In genomic region chr7:13036806-13037205, GRCm38 (mm10) we compare ENCODE assay signal across 7 mouse cellular contexts. TPM values are rescaled to one million over a fixed set of nuclear protein-coding genes. Genes with fewer than 3 reads are reported as not detected.
A peak's percentile ranks its signal among the peaks of the same experiment; 100 is the strongest.
DNase-seq lines count a peak whose midpoint lies in the region; ATAC-seq and TF ChIP-seq lines count a peak whose summit lies in the region.

No protein-coding gene starts in this region.

- peak overlapping the region; percentile 34; the same call in 1 of the 2 replicates for H3K27ac ChIP-seq in lung, embryonic 14.5 days (ENCODE audit: low read depth)
- peak overlapping the region; percentile 100 for H3K27ac ChIP-seq in embryonic fibroblast, embryonic 13.5 days (ENCODE audit: insufficient read depth, low read length)
- peak overlapping the region; percentile 99; the same call in 1 of the 2 replicates for H3K27ac ChIP-seq in intestine, postnatal 0 days (ENCODE audit: low read depth, low read length)
- H3K27ac ChIP-seq in neural tube, embryonic 15.5 days (replicated peaks): peak overlapping the region; percentile 100

- H3K27me3 ChIP-seq in lung, embryonic 14.5 days (ENCODE audit: insufficient read depth, low read length): no peaks in the 10 kb centered on the region
- no peaks in the 10 kb centered on the region for H3K27me3 ChIP-seq in intestine, postnatal 0 days (replicated peaks; ENCODE audit: control insufficient read depth, insufficient read depth, low read length)
- peaks cover 15% of the 10 kb centered on the region for H3K27me3 ChIP-seq in neural tube, embryonic 15.5 days (replicated peaks)

- TF ChIP-seq POLR2A in embryonic fibroblast, embryonic 13.5 days (IDR thresholded peaks at IDR 0.05; ENCODE audit: low read depth, low read length): no peak

- WGBS in lung, embryonic 14.5 days: 37% methylated on average over 4 of the region's 4 CpGs
- 25% methylated on average over 4 of the region's 4 CpGs for WGBS in intestine, postnatal 0 days
- WGBS in neural tube, embryonic 15.5 days: 46% methylated on average over 4 of the region's 4 CpGs

- H3K9me3 ChIP-seq in lung, embryonic 14.5 days (ENCODE audit: low read depth, low read length): no peaks in the 10 kb centered on the region
- no peaks in the 10 kb centered on the region for H3K9me3 ChIP-seq in intestine, postnatal 0 days (ENCODE audit: control insufficient read depth)
- H3K9me3 ChIP-seq in neural tube, embryonic 15.5 days (replicated peaks): no peaks in the 10 kb centered on the region

- no peak for TF ChIP-seq CTCF in lung, embryonic 14.5 days (IDR thresholded peaks at IDR 0.05; ENCODE audit: low read depth)
- TF ChIP-seq CTCF in embryonic fibroblast, embryonic 13.5 days (IDR thresholded peaks at IDR 0.05; ENCODE audit: borderline replicate concordance, insufficient read depth, low read length): no peak
- TF ChIP-seq CTCF in intestine, postnatal 0 days (IDR thresholded peaks at IDR 0.05; ENCODE audit: low read depth): no peak

- no peak for DNase-seq in lung, embryonic 14.5 days
- DNase-seq in lung, postnatal 25 days (ENCODE audit: low spot score): no peak
- DNase-seq in T-cell, adult 2 months (ENCODE audit: low spot score): no peak
- DNase-seq in kidney, postnatal 36 days: no peak

- peak overlapping the region; percentile 93 for H3K4me2 ChIP-seq in lung, embryonic 14.5 days
- H3K4me2 ChIP-seq in intestine, postnatal 0 days (replicated peaks; ENCODE audit: low read depth): peak overlapping the region; percentile 79
- peak overlapping the region; percentile 74 for H3K4me2 ChIP-seq in neural tube, embryonic 15.5 days

- H3K9ac ChIP-seq in lung, embryonic 14.5 days: peak overlapping the region; percentile 93
- H3K9ac ChIP-seq in intestine, postnatal 0 days (ENCODE audit: low read depth, low read length): peak overlapping the region; percentile 96
- H3K9ac ChIP-seq in neural tube, embryonic 15.5 days (replicated peaks): peak overlapping the region; percentile 100

- peaks cover 39% of the 10 kb centered on the region for H3K36me3 ChIP-seq in lung, embryonic 14.5 days (ENCODE audit: insufficient read depth)
- H3K36me3 ChIP-seq in intestine, postnatal 0 days (ENCODE audit: control insufficient read depth, insufficient read depth): peaks cover 19% of the 10 kb centered on the region
- H3K36me3 ChIP-seq in neural tube, embryonic 15.5 days: peaks cover 30% of the 10 kb centered on the region

- H3K4me3 ChIP-seq in lung, embryonic 14.5 days (ENCODE audit: low read depth, low read length): peak overlapping the region; percentile 75
- peak overlapping the region; percentile 87 for H3K4me3 ChIP-seq in embryonic fibroblast, embryonic 13.5 days (ENCODE audit: insufficient read depth, low read length)
- H3K4me3 ChIP-seq in intestine, postnatal 0 days (ENCODE audit: low read depth, low read length): peak overlapping the region; percentile 81
- peak overlapping the region; percentile 82 for H3K4me3 ChIP-seq in neural tube, embryonic 15.5 days (replicated peaks)

- no peaks in the 10 kb centered on the region for H3K4me1 ChIP-seq in lung, embryonic 14.5 days (ENCODE audit: insufficient read depth)
- peaks cover 12% of the 10 kb centered on the region; the same call in 1 of the 2 replicates for H3K4me1 ChIP-seq in embryonic fibroblast, embryonic 13.5 days (ENCODE audit: control insufficient read depth, insufficient read depth, low read length)
- H3K4me1 ChIP-seq in intestine, postnatal 0 days (replicated peaks; ENCODE audit: control insufficient read depth, insufficient read depth, low read length): 0 out of 2 replicates have a peak, but pooled peaks cover 6% of the 10 kb centered on the region
- H3K4me1 ChIP-seq in neural tube, embryonic 15.5 days: peaks cover 56% of the 10 kb centered on the region

- no peak for ATAC-seq in lung, embryonic 14.5 days (ENCODE audit: insufficient read depth)
- ATAC-seq in intestine, postnatal 0 days: no peak
- no peak for ATAC-seq in neural tube, embryonic 15.5 days (ENCODE audit: low FRiP score)

RNA-seq across cellular contexts. Expression of gene Ube2m, which starts 1.3 kb away (rescaled TPM):
- 150 and 168 TPM in 2 replicates for polyA plus RNA-seq in lung, embryonic 14.5 days (2014; fragmentation: Nextera tagmentation; extraction: Ambion mirVana)
- polyA plus RNA-seq in embryonic fibroblast, embryonic 13.5 days (2011; ENCODE audit: insufficient read length, low read depth, missing spikeins): 273 and 288 TPM in 2 replicates
- 96.8 and 107 TPM in 2 replicates for polyA plus RNA-seq in intestine, postnatal 0 days (2015; fragmentation: Nextera tagmentation; extraction: Ambion mirVana)
- polyA plus RNA-seq in neural tube, embryonic 15.5 days (2015; fragmentation: Nextera tagmentation; extraction: Ambion mirVana): 129 and 149 TPM in 2 replicates

RNA-seq across cellular contexts. Expression of gene Chmp2a, which starts 2.2 kb away (rescaled TPM):
- 123 and 128 TPM in 2 replicates for polyA plus RNA-seq in lung, embryonic 14.5 days (2014; fragmentation: Nextera tagmentation; extraction: Ambion mirVana)
- polyA plus RNA-seq in embryonic fibroblast, embryonic 13.5 days (2011; ENCODE audit: insufficient read length, low read depth, missing spikeins): 85.6 and 98.6 TPM in 2 replicates
- 323 and 329 TPM in 2 replicates for polyA plus RNA-seq in intestine, postnatal 0 days (2015; fragmentation: Nextera tagmentation; extraction: Ambion mirVana)
- 165 and 170 TPM in 2 replicates for polyA plus RNA-seq in neural tube, embryonic 15.5 days (2015; fragmentation: Nextera tagmentation; extraction: Ambion mirVana)

RNA-seq across cellular contexts. Expression of gene Mzf1, which starts 17.8 kb away (rescaled TPM):
- 2.3 and 3.3 TPM in 2 replicates for polyA plus RNA-seq in lung, embryonic 14.5 days (2014; fragmentation: Nextera tagmentation; extraction: Ambion mirVana)
- polyA plus RNA-seq in embryonic fibroblast, embryonic 13.5 days (2011; ENCODE audit: insufficient read length, low read depth, missing spikeins): 0.80 and 1.0 TPM in 2 replicates
- polyA plus RNA-seq in intestine, postnatal 0 days (2015; fragmentation: Nextera tagmentation; extraction: Ambion mirVana): 0.83 and 1.1 TPM in 2 replicates
- 7.7 and 8.8 TPM in 2 replicates for polyA plus RNA-seq in neural tube, embryonic 15.5 days (2015; fragmentation: Nextera tagmentation; extraction: Ambion mirVana)

RNA-seq across cellular contexts. Expression of gene Zbtb45, which starts 27.0 kb away (rescaled TPM):
- 29.8 and 30.4 TPM in 2 replicates for polyA plus RNA-seq in lung, embryonic 14.5 days (2014; fragmentation: Nextera tagmentation; extraction: Ambion mirVana)
- 14.2 and 16.9 TPM in 2 replicates for polyA plus RNA-seq in embryonic fibroblast, embryonic 13.5 days (2011; ENCODE audit: insufficient read length, low read depth, missing spikeins)
- polyA plus RNA-seq in intestine, postnatal 0 days (2015; fragmentation: Nextera tagmentation; extraction: Ambion mirVana): 11.2 and 11.6 TPM in 2 replicates
- 37.6 and 38.7 TPM in 2 replicates for polyA plus RNA-seq in neural tube, embryonic 15.5 days (2015; fragmentation: Nextera tagmentation; extraction: Ambion mirVana)

RNA-seq across cellular contexts. Expression of gene Trim28, which starts 37.9 kb away (rescaled TPM):
- 458 and 511 TPM in 2 replicates for polyA plus RNA-seq in lung, embryonic 14.5 days (2014; fragmentation: Nextera tagmentation; extraction: Ambion mirVana)
- 352 and 453 TPM in 2 replicates for polyA plus RNA-seq in embryonic fibroblast, embryonic 13.5 days (2011; ENCODE audit: insufficient read length, low read depth, missing spikeins)
- polyA plus RNA-seq in intestine, postnatal 0 days (2015; fragmentation: Nextera tagmentation; extraction: Ambion mirVana): 82.8 and 85.3 TPM in 2 replicates
- polyA plus RNA-seq in neural tube, embryonic 15.5 days (2015; fragmentation: Nextera tagmentation; extraction: Ambion mirVana): 202 and 224 TPM in 2 replicates

Comparison
In these comparisons a context has a peak if more than half of its experiments do, and no peak if none do; other contexts are left out.
1. H3K27ac ChIP-seq: peak in every context shown above with its lines; median percentile 100 in embryonic fibroblast, embryonic 13.5 days; 100 in neural tube, embryonic 15.5 days; 99 in intestine, postnatal 0 days; 34 in lung, embryonic 14.5 days.